Mouse (Mus musculus): ENCODE measurements around the gene Spast. TPM values are rescaled to one million over a fixed set of nuclear protein-coding genes. Genes with fewer than 3 reads are reported as not detected.

Spast gene
- polyA plus RNA-seq, 1 experiment from 2014 or later, result 21.0 TPM

GRCm38 (mm10) chr17:74424401-74425005 lies 85.7 kb downstream of the Spast start:
- Histone ChIP-seq H3K9ac (replicated peaks; ENCODE audit: low read depth, low read length) (no peak overlapping the region), H3K4me2 (replicated peaks; ENCODE audit: low read depth, low read length) (no peak overlapping the region), H3K36me3 (ENCODE audit: control insufficient read depth, insufficient read depth, low read length) (peaks cover 37% of the 10 kb centered on the region), H3K4me1 (ENCODE audit: control insufficient read depth, insufficient read depth, low read length) (no peaks in the 10 kb centered on the region), H3K27me3 (ENCODE audit: control insufficient read depth, insufficient read depth, low read length) (no peaks in the 10 kb centered on the region), H3K27ac (ENCODE audit: low read length) (no peak overlapping the region), H3K4me3 (ENCODE audit: low read depth, low read length) (no peak overlapping the region), H3K9me3 (ENCODE audit: control insufficient read depth, low read depth, low read length) (no peaks in the 10 kb centered on the region)
- WGBS, result 89% methylated on average over 12 of the region's 12 CpGs
- no peak for ATAC-seq (ENCODE audit: insufficient number of reproducible peaks, insufficient read depth, low FRiP score, low read depth)

- Histone ChIP-seq H3K4me3 (ENCODE audit: low read depth, low read length) (no peak overlapping the region), H3K4me2 (replicated peaks; ENCODE audit: low read depth, low read length) (no peak overlapping the region), H3K36me3 (ENCODE audit: control insufficient read depth, insufficient read depth, low read length) (no peaks in the 10 kb centered on the region), H3K9ac (replicated peaks; ENCODE audit: low read depth, low read length) (no peak overlapping the region), H3K27me3 (ENCODE audit: control insufficient read depth, insufficient read depth, low read length) (no peaks in the 10 kb centered on the region), H3K9me3 (ENCODE audit: control insufficient read depth, low read depth, low read length) (no peaks in the 10 kb centered on the region), H3K4me1 (ENCODE audit: control insufficient read depth, insufficient read depth, low read length) (no peaks in the 10 kb centered on the region), H3K27ac (ENCODE audit: low read length) (no peak overlapping the region)
- peak; percentile 79 for ATAC-seq (ENCODE audit: insufficient number of reproducible peaks, insufficient read depth, low FRiP score, low read depth)
- 71% methylated on average over 8 of the region's 8 CpGs for WGBS
These were observed 91.3 kb downstream of the Spast start for GRCm38 (mm10) chr17:74430074-74430473.

GRCm38 (mm10) chr17:74431481-74431880 lies 92.7 kb downstream of the Spast start:
- no peak overlapping the region for H3K27ac ChIP-seq (ENCODE audit: low read length)
- no peak for ATAC-seq (ENCODE audit: insufficient number of reproducible peaks, insufficient read depth, low FRiP score, low read depth)
- no peak overlapping the region for H3K9ac ChIP-seq (replicated peaks; ENCODE audit: low read depth, low read length)
- no peaks in the 10 kb centered on the region for H3K36me3 ChIP-seq (ENCODE audit: control insufficient read depth, insufficient read depth, low read length)
- H3K4me1 ChIP-seq (ENCODE audit: control insufficient read depth, insufficient read depth, low read length), result no peaks in the 10 kb centered on the region
- no peaks in the 10 kb centered on the region for H3K9me3 ChIP-seq (ENCODE audit: control insufficient read depth, low read depth, low read length)
- no peak overlapping the region for H3K4me2 ChIP-seq (replicated peaks; ENCODE audit: low read depth, low read length)
- H3K27me3 ChIP-seq (ENCODE audit: control insufficient read depth, insufficient read depth, low read length), result no peaks in the 10 kb centered on the region
- no peak overlapping the region for H3K4me3 ChIP-seq (ENCODE audit: low read depth, low read length)
- WGBS, result 62% methylated on average over 13 of the region's 13 CpGs

DNA sequence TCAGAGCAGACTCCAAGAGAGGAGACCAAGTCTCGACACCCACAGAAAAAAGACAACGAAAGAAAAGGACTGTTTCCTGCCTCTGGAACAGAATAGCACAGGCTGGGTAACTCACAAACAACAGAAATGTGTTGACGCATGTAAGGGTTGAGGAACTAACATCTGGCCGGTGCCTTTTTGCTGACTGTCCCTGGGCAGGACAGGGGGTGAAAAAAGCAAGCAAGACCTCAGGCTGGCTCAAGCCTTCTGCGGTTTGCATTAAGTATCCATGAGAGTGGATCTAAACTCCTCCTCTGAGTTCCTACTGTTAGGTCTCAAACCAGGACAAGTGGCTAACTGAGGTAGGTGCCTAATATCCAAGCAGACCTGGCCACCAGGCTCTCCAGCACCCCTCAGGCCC lies 93.8 kb downstream of the Spast start:
- WGBS, result 86% methylated on average over 5 of the region's 5 CpGs
- no peaks in the 10 kb centered on the region for H3K9me3 ChIP-seq (ENCODE audit: control insufficient read depth, low read depth, low read length)
- no peak for ATAC-seq (ENCODE audit: insufficient number of reproducible peaks, insufficient read depth, low FRiP score, low read depth)
- no peaks in the 10 kb centered on the region for H3K27me3 ChIP-seq (ENCODE audit: control insufficient read depth, insufficient read depth, low read length)
- no peak overlapping the region for H3K27ac ChIP-seq (ENCODE audit: low read length)
- no peaks in the 10 kb centered on the region for H3K4me1 ChIP-seq (ENCODE audit: control insufficient read depth, insufficient read depth, low read length)
- H3K4me2 ChIP-seq (replicated peaks; ENCODE audit: low read depth, low read length), result no peak overlapping the region
- no peak overlapping the region for H3K9ac ChIP-seq (replicated peaks; ENCODE audit: low read depth, low read length)
- no peaks in the 10 kb centered on the region for H3K36me3 ChIP-seq (ENCODE audit: control insufficient read depth, insufficient read depth, low read length)
- H3K4me3 ChIP-seq (ENCODE audit: low read depth, low read length), result no peak overlapping the region

- Histone ChIP-seq H3K4me3 (ENCODE audit: low read depth, low read length) (no peak overlapping the region), H3K27ac (ENCODE audit: low read length) (no peak overlapping the region), H3K27me3 (ENCODE audit: control insufficient read depth, insufficient read depth, low read length) (no peaks in the 10 kb centered on the region), H3K9me3 (ENCODE audit: control insufficient read depth, low read depth, low read length) (no peaks in the 10 kb centered on the region), H3K4me1 (ENCODE audit: control insufficient read depth, insufficient read depth, low read length) (no peaks in the 10 kb centered on the region), H3K9ac (replicated peaks; ENCODE audit: low read depth, low read length) (no peak overlapping the region), H3K36me3 (ENCODE audit: control insufficient read depth, insufficient read depth, low read length) (no peaks in the 10 kb centered on the region), H3K4me2 (replicated peaks; ENCODE audit: low read depth, low read length) (no peak overlapping the region)
- 76% methylated on average over 9 of the region's 9 CpGs for WGBS
- no peak for ATAC-seq (ENCODE audit: insufficient number of reproducible peaks, insufficient read depth, low FRiP score, low read depth)
These were observed 99.0 kb downstream of the Spast start for GRCm38 (mm10) chr17:74437762-74438161.

GRCm38 (mm10) chr17:74440486-74440885 lies 101.7 kb downstream of the Spast start:
- H3K27me3 ChIP-seq (ENCODE audit: control insufficient read depth, insufficient read depth, low read length), result no peaks in the 10 kb centered on the region
- no peak overlapping the region for H3K9ac ChIP-seq (replicated peaks; ENCODE audit: low read depth, low read length)
- H3K4me2 ChIP-seq (replicated peaks; ENCODE audit: low read depth, low read length), result no peak overlapping the region
- no peaks in the 10 kb centered on the region for H3K4me1 ChIP-seq (ENCODE audit: control insufficient read depth, insufficient read depth, low read length)
- no peaks in the 10 kb centered on the region for H3K36me3 ChIP-seq (ENCODE audit: control insufficient read depth, insufficient read depth, low read length)
- H3K9me3 ChIP-seq (ENCODE audit: control insufficient read depth, low read depth, low read length), result no peaks in the 10 kb centered on the region
- no peak overlapping the region for H3K4me3 ChIP-seq (ENCODE audit: low read depth, low read length)
- no peak for ATAC-seq (ENCODE audit: insufficient number of reproducible peaks, insufficient read depth, low FRiP score, low read depth)
- no peak overlapping the region for H3K27ac ChIP-seq (ENCODE audit: low read length)
- WGBS, result 83% methylated on average over 5 of the region's 5 CpGs

Other genes starting within 250 kb of the Spast start
- 94.8 and 105 TPM in 2 replicates for gene Memo1, start 43.5 kb upstream of the Spast start, polyA plus RNA-seq (2014; fragmentation: Nextera tagmentation; extraction: Ambion mirVana)
- 213 and 215 TPM in 2 replicates for gene Dpy30, start 15.0 kb upstream of the Spast start, polyA plus RNA-seq (2014; fragmentation: Nextera tagmentation; extraction: Ambion mirVana)
- 39.4 and 41.7 TPM in 2 replicates for gene Slc30a6, start 56.6 kb downstream of the Spast start, polyA plus RNA-seq (2014; fragmentation: Nextera tagmentation; extraction: Ambion mirVana)
- 1.5 and 1.6 TPM in 2 replicates for gene Nlrc4, start 120.2 kb downstream of the Spast start, polyA plus RNA-seq (2014; fragmentation: Nextera tagmentation; extraction: Ambion mirVana)
- 69.0 and 71.4 TPM in 2 replicates for gene Yipf4, start 150.5 kb downstream of the Spast start, polyA plus RNA-seq (2014; fragmentation: Nextera tagmentation; extraction: Ambion mirVana)
- 127 and 130 TPM in 2 replicates for gene Birc6, start 189.3 kb downstream of the Spast start, polyA plus RNA-seq (2014; fragmentation: Nextera tagmentation; extraction: Ambion mirVana)

All from stomach, embryonic 14.5 days (tissue).